Mouse (Mus musculus): ENCODE measurements around the gene Fbxw4. TPM values are rescaled to one million over a fixed set of nuclear protein-coding genes. Genes with fewer than 3 reads are reported as not detected.

Fbxw4 gene
- polyA plus RNA-seq, 1 experiment from 2014 or later, result 5.0 TPM

DNA sequence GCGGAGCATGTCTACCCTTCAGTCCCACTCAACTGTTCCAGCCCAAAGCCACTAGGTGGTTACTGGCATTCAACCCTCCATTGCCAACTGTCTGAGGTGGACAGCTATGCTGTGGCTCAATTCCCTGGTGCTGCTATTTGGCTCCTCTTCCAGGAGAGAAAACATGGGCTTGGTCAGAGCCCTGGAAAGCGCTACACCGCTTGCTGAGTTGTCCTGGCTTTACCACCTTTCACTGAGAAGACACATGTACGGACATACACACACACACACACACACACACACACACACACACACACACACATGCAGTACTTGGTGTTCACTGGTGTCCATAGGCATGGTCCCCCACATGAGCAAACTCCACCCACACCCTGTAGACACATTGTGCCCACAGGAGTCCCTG lies 53.4 kb downstream of the Fbxw4 start:
- Histone ChIP-seq H3K9me3 (no peaks in the 10 kb centered on the region), H3K27ac (replicated peaks) (no peak overlapping the region), H3K4me3 (no peak overlapping the region), H3K36me3 (peaks cover 2% of the 10 kb centered on the region; the same call in 1 of the 2 replicates), H3K4me2 (replicated peaks) (no peak overlapping the region), H3K9ac (replicated peaks) (no peak overlapping the region), H3K27me3 (peaks cover 52% of the 10 kb centered on the region), H3K4me1 (peaks cover 15% of the 10 kb centered on the region)
- WGBS, result 55% methylated on average over 4 of the region's 4 CpGs
- ATAC-seq (replicated peaks), result no peak; the same call in 1 of the 2 replicates

DNA sequence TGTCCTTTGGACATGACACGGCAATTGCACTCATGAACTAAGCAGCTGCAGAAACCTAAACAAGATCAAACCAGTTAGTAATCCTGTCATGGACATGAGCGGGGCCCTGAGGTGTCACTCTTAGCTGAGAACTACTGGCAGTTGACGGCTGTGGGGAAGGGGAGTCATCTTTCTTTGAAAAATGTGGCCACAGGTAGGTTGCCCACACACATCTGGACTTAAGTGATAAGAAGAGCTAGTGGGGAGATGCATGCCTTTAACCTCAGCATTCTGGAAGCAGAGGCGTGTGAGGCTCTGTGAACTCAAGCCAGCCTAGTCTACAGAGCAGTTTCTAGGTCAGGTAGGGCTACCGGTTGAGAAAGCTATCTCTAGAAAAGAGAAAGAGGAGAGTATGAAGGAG lies 57.5 kb downstream of the Fbxw4 start:
- Histone ChIP-seq H3K4me1 (peaks cover 8% of the 10 kb centered on the region), H3K36me3 (peaks cover 2% of the 10 kb centered on the region; the same call in 1 of the 2 replicates), H3K9me3 (no peaks in the 10 kb centered on the region), H3K27me3 (peaks cover 80% of the 10 kb centered on the region), H3K9ac (replicated peaks) (no peak overlapping the region), H3K4me2 (replicated peaks) (no peak overlapping the region), H3K27ac (replicated peaks) (no peak overlapping the region), H3K4me3 (no peak overlapping the region)
- WGBS, result 95% methylated on average over 5 of the region's 5 CpGs
- ATAC-seq (replicated peaks), result no peak

DNA sequence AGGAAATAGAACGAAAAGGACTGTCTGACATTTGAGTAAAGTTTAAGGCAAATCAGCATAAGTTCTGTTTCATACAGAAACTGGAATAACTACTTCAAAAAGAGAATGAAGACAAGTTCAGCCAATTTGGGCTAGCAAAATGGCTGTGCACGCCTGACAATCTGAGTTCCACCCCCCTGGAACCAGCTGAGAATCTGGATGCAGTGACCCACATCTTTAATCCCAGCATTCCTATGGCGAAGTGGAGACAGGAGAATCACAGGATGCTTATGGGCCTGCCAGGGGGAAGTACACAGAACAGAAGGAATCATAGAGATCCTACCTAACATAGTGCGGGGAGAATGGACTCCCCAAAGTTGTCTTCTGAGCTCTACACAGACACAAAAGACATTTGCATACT lies 63.0 kb downstream of the Fbxw4 start:
- no peaks in the 10 kb centered on the region; the same call in 1 of the 2 replicates for H3K36me3 ChIP-seq
- WGBS, result 67% methylated on average over 4 of the region's 4 CpGs
- no peak overlapping the region for H3K4me2 ChIP-seq (replicated peaks)
- no peak overlapping the region for H3K4me3 ChIP-seq
- H3K27me3 ChIP-seq, result peaks cover 84% of the 10 kb centered on the region
- H3K9ac ChIP-seq (replicated peaks), result no peak overlapping the region
- H3K9me3 ChIP-seq, result no peaks in the 10 kb centered on the region
- H3K27ac ChIP-seq (replicated peaks), result no peak overlapping the region
- peaks cover 10% of the 10 kb centered on the region for H3K4me1 ChIP-seq
- ATAC-seq (replicated peaks), result no peak

DNA sequence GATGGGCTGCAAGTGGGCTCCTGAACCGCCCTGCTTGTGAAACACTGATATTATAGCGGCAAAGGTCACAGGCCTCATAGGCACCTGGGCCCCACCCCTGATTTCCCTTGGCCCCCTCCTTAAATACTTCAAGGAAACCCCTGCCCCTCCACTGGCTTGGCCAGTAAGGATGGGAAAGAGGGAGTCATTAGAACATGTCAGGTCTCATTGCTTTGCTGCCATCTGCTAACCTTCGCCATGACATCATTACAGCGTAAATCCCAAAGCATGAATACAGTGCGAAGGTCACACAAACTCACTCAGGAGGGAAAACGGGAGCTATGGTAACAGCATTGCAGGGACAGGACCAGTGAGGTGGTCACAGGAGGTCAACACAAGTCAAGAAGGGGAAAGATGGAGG lies 63.7 kb downstream of the Fbxw4 start:
- Histone ChIP-seq H3K4me1 (peaks cover 10% of the 10 kb centered on the region), H3K27ac (replicated peaks) (no peak overlapping the region), H3K4me3 (no peak overlapping the region), H3K27me3 (peaks cover 84% of the 10 kb centered on the region), H3K36me3 (no peaks in the 10 kb centered on the region), H3K9ac (replicated peaks) (no peak overlapping the region), H3K9me3 (no peaks in the 10 kb centered on the region), H3K4me2 (replicated peaks) (no peak overlapping the region)
- WGBS, result 24% methylated on average over 6 of the region's 6 CpGs
- ATAC-seq (replicated peaks), result peak; percentile 35; the same call in 1 of the 2 replicates

DNA sequence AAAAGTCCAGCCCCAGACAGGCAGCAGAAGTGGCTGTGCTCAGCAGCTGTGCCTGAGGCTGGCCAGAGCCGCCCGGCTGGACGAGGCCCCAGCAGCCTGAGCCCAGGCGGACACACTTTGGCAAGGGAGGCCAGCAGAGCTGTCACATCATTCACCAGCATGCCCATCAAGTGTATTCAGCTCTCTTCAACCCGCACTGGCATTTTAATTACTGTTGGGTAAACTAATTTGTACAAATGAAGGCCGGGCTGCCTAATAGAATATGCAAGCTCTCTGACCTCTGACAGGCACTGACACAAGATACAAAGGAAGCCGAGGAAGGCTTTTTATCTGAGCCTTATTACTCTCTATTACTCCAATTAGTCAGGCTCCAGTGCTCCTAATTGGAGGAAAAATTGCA lies 64.1 kb downstream of the Fbxw4 start:
- peaks cover 83% of the 10 kb centered on the region for H3K27me3 ChIP-seq
- peak; percentile 88 for ATAC-seq (replicated peaks)
- H3K4me3 ChIP-seq, result no peak overlapping the region
- H3K9me3 ChIP-seq, result no peaks in the 10 kb centered on the region
- H3K9ac ChIP-seq (replicated peaks), result no peak overlapping the region
- no peaks in the 10 kb centered on the region for H3K36me3 ChIP-seq
- WGBS, result 9% methylated on average over 7 of the region's 7 CpGs
- no peak overlapping the region for H3K27ac ChIP-seq (replicated peaks)
- H3K4me1 ChIP-seq, result peaks cover 10% of the 10 kb centered on the region
- no peak overlapping the region for H3K4me2 ChIP-seq (replicated peaks)

DNA sequence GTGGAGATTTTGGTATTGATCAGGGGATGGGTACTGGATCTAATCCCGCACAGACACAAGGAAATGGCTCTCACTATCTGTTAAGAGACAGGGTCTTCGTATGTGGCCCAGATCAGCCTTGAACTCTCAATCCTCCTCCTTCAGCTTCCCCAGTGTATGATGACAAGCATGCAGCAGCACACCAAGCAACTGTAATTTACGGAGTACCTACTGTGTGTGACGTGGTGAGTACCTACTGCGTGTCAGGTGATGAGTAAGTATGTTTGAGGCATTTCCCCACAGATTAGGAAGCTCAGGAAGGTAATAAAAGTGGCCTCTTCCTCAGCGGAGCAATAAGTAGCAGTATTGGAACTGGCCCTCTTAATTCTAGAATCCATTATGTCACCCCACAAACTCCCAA lies 64.6 kb downstream of the Fbxw4 start:
- peaks cover 10% of the 10 kb centered on the region for H3K4me1 ChIP-seq
- H3K27me3 ChIP-seq, result peaks cover 79% of the 10 kb centered on the region
- ATAC-seq (replicated peaks), result no peak
- H3K9me3 ChIP-seq, result no peaks in the 10 kb centered on the region
- H3K27ac ChIP-seq (replicated peaks), result no peak overlapping the region
- WGBS, result 84% methylated on average over 6 of the region's 6 CpGs
- no peak overlapping the region for H3K4me3 ChIP-seq
- no peak overlapping the region for H3K4me2 ChIP-seq (replicated peaks)
- no peaks in the 10 kb centered on the region for H3K36me3 ChIP-seq
- no peak overlapping the region for H3K9ac ChIP-seq (replicated peaks)

DNA sequence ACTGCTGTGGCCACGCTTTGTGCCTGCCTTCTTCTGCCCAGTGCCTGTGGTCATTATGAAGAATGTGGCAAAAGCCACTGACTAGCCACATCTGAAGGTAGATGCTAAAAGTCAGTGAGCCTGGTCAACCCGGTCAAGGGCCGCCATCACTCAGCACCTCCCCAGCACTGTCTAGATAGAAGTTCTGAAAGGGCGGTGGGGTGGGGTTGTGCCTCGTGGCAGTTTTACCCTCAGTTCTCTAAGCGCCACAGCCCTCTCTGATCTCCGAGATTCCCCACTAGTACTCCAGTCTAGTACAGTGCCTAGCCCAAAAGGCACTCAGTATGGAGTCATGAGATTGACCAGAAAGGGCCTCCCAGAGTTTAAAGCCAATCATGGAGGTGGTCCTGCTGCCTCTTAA lies 66.0 kb downstream of the Fbxw4 start:
- no peaks in the 10 kb centered on the region for H3K36me3 ChIP-seq
- no peak overlapping the region for H3K27ac ChIP-seq (replicated peaks)
- H3K27me3 ChIP-seq, result peaks cover 70% of the 10 kb centered on the region
- WGBS, result 92% methylated on average over 7 of the region's 7 CpGs
- H3K9ac ChIP-seq (replicated peaks), result no peak overlapping the region
- H3K4me3 ChIP-seq, result no peak overlapping the region
- no peak for ATAC-seq (replicated peaks)
- peaks cover 10% of the 10 kb centered on the region for H3K4me1 ChIP-seq
- no peaks in the 10 kb centered on the region for H3K9me3 ChIP-seq
- H3K4me2 ChIP-seq (replicated peaks), result no peak overlapping the region

DNA sequence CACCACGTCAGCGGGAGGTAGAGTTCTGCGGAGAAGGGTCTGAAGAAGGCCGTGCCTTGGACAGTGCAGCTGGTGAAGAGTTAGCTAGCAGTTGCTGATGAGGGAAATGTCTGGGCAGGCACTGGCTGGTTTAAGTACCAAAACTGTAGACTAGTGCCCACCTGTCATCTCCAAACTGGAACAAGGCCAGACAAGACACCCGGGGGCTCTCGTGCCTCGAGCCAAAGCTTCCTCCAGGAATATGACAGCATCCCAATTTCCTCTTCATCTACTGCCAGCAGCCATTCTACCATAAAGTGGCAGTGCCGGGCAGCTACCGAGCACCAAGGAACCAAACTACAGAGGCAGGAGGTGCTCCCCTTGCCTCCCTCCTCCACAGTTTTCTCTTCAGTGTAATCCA lies 67.2 kb downstream of the Fbxw4 start:
- H3K4me3 ChIP-seq, result no peak overlapping the region
- H3K4me1 ChIP-seq, result peaks cover 10% of the 10 kb centered on the region
- WGBS, result 80% methylated on average over 9 of the region's 9 CpGs
- H3K36me3 ChIP-seq, result no peaks in the 10 kb centered on the region
- peaks cover 69% of the 10 kb centered on the region for H3K27me3 ChIP-seq
- no peak overlapping the region for H3K27ac ChIP-seq (replicated peaks)
- ATAC-seq (replicated peaks), result no peak
- no peak overlapping the region for H3K9ac ChIP-seq (replicated peaks)
- H3K9me3 ChIP-seq, result no peaks in the 10 kb centered on the region
- no peak overlapping the region for H3K4me2 ChIP-seq (replicated peaks)

DNA sequence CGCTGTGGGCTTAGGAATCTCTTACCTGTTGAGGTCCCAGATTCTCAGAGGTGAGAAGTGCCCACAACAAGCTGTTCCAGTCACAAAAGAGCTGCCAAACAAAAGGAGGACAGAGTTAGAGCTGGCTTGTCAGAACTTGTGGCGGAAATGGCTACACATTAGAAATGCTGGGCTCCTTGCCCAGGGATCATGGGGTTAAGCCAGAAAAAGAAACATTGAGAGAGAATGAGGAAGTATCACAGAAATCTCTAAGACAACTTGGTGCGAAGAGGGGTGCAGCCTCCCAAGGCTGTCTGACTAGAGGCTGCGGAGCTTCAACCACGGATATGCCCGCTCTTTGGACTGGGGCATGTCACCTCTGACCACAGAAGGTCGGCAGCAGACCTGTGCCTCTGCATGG lies 68.4 kb downstream of the Fbxw4 start:
- Histone ChIP-seq H3K27me3 (peaks cover 64% of the 10 kb centered on the region), H3K9me3 (no peaks in the 10 kb centered on the region), H3K9ac (replicated peaks) (no peak overlapping the region), H3K27ac (replicated peaks) (no peak overlapping the region), H3K4me2 (replicated peaks) (no peak overlapping the region), H3K4me1 (peaks cover 10% of the 10 kb centered on the region), H3K36me3 (no peaks in the 10 kb centered on the region), H3K4me3 (no peak overlapping the region)
- ATAC-seq (replicated peaks), result no peak
- 83% methylated on average over 7 of the region's 7 CpGs for WGBS

DNA sequence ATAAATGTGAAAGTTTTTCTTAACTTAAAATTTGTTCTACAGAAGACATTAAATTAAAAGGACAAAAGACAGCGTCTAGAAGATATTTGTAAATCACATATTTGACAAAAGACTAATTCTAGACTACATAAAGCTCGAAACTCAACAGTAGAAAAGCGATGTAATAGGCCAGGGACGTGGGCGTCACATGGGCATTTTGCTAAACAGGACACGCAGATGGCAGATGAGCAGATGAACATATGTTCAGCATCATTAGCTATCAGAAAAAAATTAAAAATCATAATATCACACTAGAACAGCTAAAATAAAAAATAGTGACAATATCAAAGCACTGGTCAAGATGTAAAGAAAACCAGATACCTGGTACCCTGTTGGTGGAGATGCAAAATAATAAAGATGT lies 70.4 kb downstream of the Fbxw4 start:
- H3K27me3 ChIP-seq, result peaks cover 66% of the 10 kb centered on the region
- no peaks in the 10 kb centered on the region for H3K9me3 ChIP-seq
- H3K4me2 ChIP-seq (replicated peaks), result no peak overlapping the region
- no peak overlapping the region for H3K4me3 ChIP-seq
- 95% methylated on average over 6 of the region's 6 CpGs for WGBS
- H3K4me1 ChIP-seq, result no peaks in the 10 kb centered on the region
- H3K27ac ChIP-seq (replicated peaks), result no peak overlapping the region
- no peak overlapping the region for H3K9ac ChIP-seq (replicated peaks)
- no peaks in the 10 kb centered on the region for H3K36me3 ChIP-seq
- no peak for ATAC-seq (replicated peaks)

DNA sequence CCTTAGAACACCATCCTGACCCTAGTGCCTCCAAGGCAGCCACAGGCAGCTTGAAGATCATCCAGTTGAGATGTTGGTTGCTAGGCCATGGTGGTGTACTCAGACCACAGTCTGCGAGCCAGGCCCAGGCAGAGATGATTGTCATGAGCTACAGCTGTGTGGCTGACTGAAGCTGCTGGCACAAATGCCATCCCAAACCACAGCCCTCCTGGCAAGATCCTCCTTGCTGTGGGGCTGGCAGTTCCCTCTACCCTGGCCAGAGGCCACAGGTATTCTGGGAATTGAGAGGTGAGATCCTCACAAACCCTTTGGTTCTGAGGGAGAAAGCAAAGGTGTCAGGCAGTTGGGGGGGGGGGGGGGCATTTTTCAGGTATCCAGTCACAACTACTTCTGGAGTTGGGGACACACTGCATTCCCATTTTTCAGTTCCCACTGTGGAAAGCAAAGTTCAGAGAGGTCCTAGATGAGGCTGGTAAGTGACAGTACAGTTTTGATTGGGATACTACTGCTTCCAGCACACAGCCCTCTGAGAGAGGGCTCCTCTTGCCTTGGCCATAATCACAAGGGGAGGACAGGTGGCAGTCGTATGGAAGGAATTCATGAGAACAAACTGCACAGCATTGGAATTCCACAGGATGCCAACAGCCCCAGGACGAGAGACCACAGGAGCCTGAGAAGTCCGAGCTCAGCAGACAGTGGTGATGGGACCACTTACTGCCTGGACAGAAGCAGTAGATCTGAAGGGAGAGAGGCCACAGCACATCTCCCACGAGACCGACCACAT lies 72.4 kb downstream of the Fbxw4 start:
- no peak for ATAC-seq (replicated peaks)
- no peak overlapping the region for H3K4me3 ChIP-seq
- H3K27me3 ChIP-seq, result peaks cover 45% of the 10 kb centered on the region
- H3K9ac ChIP-seq (replicated peaks), result no peak overlapping the region
- no peak overlapping the region for H3K27ac ChIP-seq (replicated peaks)
- H3K9me3 ChIP-seq, result no peaks in the 10 kb centered on the region
- H3K4me2 ChIP-seq (replicated peaks), result no peak overlapping the region
- WGBS, result 86% methylated on average over 6 of the region's 6 CpGs
- no peaks in the 10 kb centered on the region for H3K36me3 ChIP-seq
- H3K4me1 ChIP-seq, result no peaks in the 10 kb centered on the region

DNA sequence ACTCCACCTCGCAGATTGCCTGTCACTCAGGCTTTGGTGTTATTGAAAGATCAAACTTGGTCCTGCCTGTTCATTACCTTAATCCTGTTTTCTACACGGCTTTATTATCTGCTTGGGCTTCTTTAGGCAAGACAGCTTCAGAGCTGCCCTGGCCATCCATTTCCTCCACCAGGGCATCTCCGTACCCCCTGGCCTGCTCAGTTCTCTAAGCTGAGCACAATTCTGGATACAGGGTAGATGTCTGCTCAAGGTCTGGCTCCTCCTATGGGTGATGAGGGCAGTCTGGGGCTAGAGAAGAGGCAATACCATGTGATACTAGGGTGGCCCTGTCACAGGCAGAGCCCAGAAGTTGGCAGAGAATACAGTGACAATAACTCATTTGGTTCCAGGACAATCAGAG lies 73.3 kb downstream of the Fbxw4 start:
- peaks cover 37% of the 10 kb centered on the region for H3K27me3 ChIP-seq
- WGBS, result 32% methylated on average over 3 of the region's 3 CpGs
- ATAC-seq (replicated peaks), result no peak
- no peak overlapping the region for H3K9ac ChIP-seq (replicated peaks)
- H3K27ac ChIP-seq (replicated peaks), result no peak overlapping the region
- no peaks in the 10 kb centered on the region for H3K9me3 ChIP-seq
- no peaks in the 10 kb centered on the region for H3K4me1 ChIP-seq
- no peaks in the 10 kb centered on the region for H3K36me3 ChIP-seq
- no peak overlapping the region for H3K4me3 ChIP-seq
- no peak overlapping the region for H3K4me2 ChIP-seq (replicated peaks)
